Mouse (Mus musculus) limb, embryonic 12.5 days (tissue): ENCODE results near the gene Olfr1360. TPM values are rescaled to one million over a fixed set of nuclear protein-coding genes. Genes with fewer than 3 reads are reported as not detected.
A peak's percentile ranks its signal among the peaks of the same experiment; 100 is the strongest.

ENCODE experiments used
- ATAC-seq: fragments of 200-750 bp; cut with Nextera tagmentation; 2 replicates; pipeline ENCODE4 v1.8.0; 2017; ENCODE audit warnings: low read depth, moderate TSS enrichment; ENCODE audit not compliant: insufficient number of reproducible peaks, insufficient read depth, low FRiP score, low TSS enrichment
- H3K27ac ChIP-seq: fragments of 300-500 bp; sonication (generic); 2 replicates; pipeline ENCODE4 v1.5.1; 2016; ENCODE audit warnings: mild to moderate bottlenecking, moderate library complexity
- H3K27me3 ChIP-seq: fragments of 300-500 bp; sonication (generic); 2 replicates; pipeline ENCODE4 v1.6.1; 2016; ENCODE audit warnings: mild to moderate bottlenecking, moderate library complexity
- H3K36me3 ChIP-seq: fragments of 300-500 bp; sonication (generic); 2 replicates; pipeline ENCODE4 v1.6.1; 2016; ENCODE audit warnings: mild to moderate bottlenecking, moderate library complexity
- H3K4me1 ChIP-seq: fragments of 300-500 bp; sonication (generic); replicated peaks from 2 replicates; pipeline ENCODE4 v1.6.1; 2016
- H3K4me2 ChIP-seq: fragments of 300-500 bp; sonication (generic); 2 replicates; pipeline ENCODE4 v1.6.1; 2016; ENCODE audit warnings: mild to moderate bottlenecking, moderate library complexity
- H3K4me3 ChIP-seq: fragments of 300-500 bp; sonication (generic); replicated peaks from 2 replicates; pipeline ENCODE4 v1.5.1; 2016; ENCODE audit warnings: mild to moderate bottlenecking
- H3K9ac ChIP-seq: fragments of 300-500 bp; sonication (generic); replicated peaks from 2 replicates; pipeline ENCODE4 v1.6.1; 2016; ENCODE audit warnings: mild to moderate bottlenecking, moderate library complexity
- H3K9me3 ChIP-seq: fragments of 300-500 bp; sonication (generic); 2 replicates; pipeline ENCODE4 v1.6.1; 2016; ENCODE audit warnings: mild to moderate bottlenecking, moderate library complexity
- WGBS: fragments of 180-500 bp; shearing (Covaris S2); methylation state at CpG from one replicate; pipeline ENCODE4 v1.1.7; 2016; 5-methylcytosine and 5-hydroxymethylcytosine counted together
- polyA plus RNA-seq: library from polyadenylated mRNA; unstranded; fragments of >200 nt; fragmentation: Nextera tagmentation; extraction: Ambion mirVana; gene quantifications from 2 replicates; pipeline ENCODE4 v1.2.1, GENCODE M21; 2016

The Olfr1360 gene
- polyA plus RNA-seq, 1 experiment from 2014 or later = not detected

DNA sequence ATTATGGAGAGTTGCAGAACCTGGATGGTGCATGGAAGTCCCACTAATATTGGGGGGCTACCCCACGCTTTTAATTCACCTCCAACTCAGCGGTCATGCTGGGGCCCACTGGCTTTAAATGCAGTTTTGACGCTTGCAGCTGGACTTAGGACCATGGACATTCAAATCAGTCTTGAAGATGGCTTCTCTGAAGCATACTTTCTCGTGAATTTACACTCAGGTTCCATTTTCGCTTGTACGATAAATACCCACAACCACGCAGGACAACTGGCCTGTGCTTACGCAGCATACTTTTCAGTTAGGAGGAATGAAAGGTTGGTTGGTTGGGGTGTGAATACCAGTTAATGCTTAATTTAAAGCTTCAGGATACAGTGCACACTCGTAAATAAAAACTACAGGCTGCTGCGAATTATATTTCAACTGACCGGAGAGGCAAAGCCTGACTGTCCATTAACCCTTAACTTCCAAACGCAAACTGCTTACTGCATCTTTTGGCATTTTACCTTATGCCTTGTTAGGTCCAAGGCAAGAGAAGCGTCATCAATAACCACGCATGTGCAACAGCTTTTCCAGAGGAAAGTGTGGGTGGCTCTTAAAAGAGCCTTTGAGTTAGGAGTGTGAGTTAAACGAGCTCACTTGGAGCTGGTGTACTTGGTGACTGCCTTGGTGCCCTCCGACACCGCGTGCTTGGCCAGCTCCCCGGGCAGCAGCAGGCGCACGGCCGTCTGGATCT lies 38.1 kb upstream of the Olfr1360 start:
- Histone ChIP-seq H3K4me3 (peak overlapping the region; percentile 47), H3K9ac (peak overlapping the region; percentile 69), H3K27me3 (no peaks in the 10 kb centered on the region), H3K4me2 (peak overlapping the region; percentile 78), H3K36me3 (no peaks in the 10 kb centered on the region), H3K27ac (peak overlapping the region; percentile 97), H3K4me1 (peaks cover 18% of the 10 kb centered on the region), H3K9me3 (no peaks in the 10 kb centered on the region)
- 1% methylated on average over 22 of the region's 22 CpGs for WGBS
- ATAC-seq = no peak

DNA sequence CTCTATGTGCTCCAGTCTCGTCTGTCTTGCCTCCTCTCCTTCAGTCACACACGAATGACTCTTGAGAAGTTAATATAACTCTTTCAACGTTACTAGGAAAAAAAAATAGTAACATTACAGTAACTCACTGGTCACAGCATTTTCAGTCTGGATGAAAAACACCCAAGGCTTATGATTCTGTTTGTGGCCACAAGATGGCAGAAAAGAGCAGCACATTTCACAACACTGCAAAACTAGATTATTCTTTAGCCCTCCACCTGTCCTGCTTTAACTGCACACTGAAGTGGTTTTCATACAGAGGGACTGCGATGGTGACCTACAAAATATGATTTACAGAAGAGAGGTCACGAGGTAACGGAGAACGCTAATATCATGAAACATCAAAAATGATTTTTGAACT lies 37.5 kb upstream of the Olfr1360 start:
- H3K36me3 ChIP-seq = no peaks in the 10 kb centered on the region
- no peak for ATAC-seq
- H3K4me3 ChIP-seq = peak overlapping the region; percentile 47
- H3K4me1 ChIP-seq = peaks cover 18% of the 10 kb centered on the region
- H3K27me3 ChIP-seq = no peaks in the 10 kb centered on the region
- H3K9me3 ChIP-seq = no peaks in the 10 kb centered on the region
- H3K4me2 ChIP-seq = peak overlapping the region; percentile 78
- 2% methylated on average over 7 of the region's 7 CpGs for WGBS
- H3K9ac ChIP-seq = peak overlapping the region; percentile 69; the same call in 1 of the 2 replicates
- H3K27ac ChIP-seq = peak overlapping the region; percentile 97

DNA sequence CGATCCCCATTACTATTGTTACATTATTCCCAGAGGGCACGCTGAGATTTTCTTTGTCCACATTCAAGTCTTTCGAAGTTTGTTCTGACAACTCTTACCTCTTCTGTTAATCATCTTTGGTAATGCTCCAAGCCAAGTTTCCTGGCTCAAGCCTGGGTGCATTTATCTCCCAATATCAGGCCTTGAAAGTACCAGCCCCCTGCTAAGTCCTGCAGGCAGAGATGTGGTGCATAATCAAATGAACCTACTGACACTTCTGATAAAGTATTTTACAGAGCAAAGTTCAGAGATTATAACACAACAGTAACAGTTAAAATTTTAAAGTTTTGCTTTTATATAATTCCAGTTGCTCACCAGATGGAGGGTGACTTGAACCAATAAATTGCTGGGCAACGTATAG lies 34.5 kb upstream of the Olfr1360 start:
- Histone ChIP-seq H3K9ac (peak overlapping the region; percentile 53; the same call in 1 of the 2 replicates), H3K27me3 (no peaks in the 10 kb centered on the region), H3K4me2 (peak overlapping the region; percentile 59), H3K4me1 (peaks cover 8% of the 10 kb centered on the region), H3K4me3 (peak overlapping the region; percentile 59), H3K9me3 (no peaks in the 10 kb centered on the region), H3K36me3 (no peaks in the 10 kb centered on the region), H3K27ac (no peak overlapping the region)
- WGBS = 37% methylated on average over 4 of the region's 4 CpGs
- ATAC-seq = no peak

DNA sequence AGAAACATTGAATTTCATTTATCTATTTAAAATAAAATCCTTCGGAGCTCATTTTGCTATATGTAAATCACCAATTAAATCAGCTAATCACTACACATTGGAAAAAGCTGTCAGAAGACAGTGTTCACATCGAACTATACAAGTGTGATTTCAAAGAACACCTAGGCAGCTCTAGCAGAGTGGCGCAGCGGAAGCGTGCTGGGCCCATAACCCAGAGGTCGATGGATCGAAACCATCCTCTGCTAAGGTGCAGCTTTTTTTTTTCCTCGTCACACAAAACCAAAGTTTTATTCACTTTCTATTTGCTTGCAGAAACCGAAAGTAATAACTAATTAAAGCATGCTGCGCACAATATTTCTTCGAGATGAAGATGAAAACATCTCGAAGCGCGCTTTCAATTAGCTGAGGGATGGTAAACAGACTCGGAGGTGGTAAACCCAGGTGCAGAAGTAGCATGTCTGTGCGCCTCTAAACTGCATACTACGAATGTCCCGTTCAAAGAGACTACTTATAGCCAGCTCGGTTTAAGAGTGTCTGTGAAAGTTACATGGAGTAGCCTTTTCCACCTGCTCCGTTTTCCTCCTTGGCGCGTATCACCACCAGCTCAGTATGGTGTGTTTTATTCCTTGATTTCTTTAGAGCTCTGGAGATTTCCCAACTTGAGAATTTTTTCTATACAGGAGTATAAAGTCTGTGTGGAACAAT lies 33.8 kb upstream of the Olfr1360 start:
- peak overlapping the region; percentile 59 for H3K4me2 ChIP-seq
- peak; percentile 49; the same call in 1 of the 2 replicates for ATAC-seq
- WGBS = 2% methylated on average over 22 of the region's 22 CpGs
- H3K27ac ChIP-seq = peak overlapping the region; percentile 23; the same call in 1 of the 2 replicates
- peaks cover 8% of the 10 kb centered on the region for H3K4me1 ChIP-seq
- no peaks in the 10 kb centered on the region for H3K9me3 ChIP-seq
- no peaks in the 10 kb centered on the region for H3K27me3 ChIP-seq
- H3K36me3 ChIP-seq = no peaks in the 10 kb centered on the region
- H3K9ac ChIP-seq = peak overlapping the region; percentile 53
- peak overlapping the region; percentile 59 for H3K4me3 ChIP-seq

DNA sequence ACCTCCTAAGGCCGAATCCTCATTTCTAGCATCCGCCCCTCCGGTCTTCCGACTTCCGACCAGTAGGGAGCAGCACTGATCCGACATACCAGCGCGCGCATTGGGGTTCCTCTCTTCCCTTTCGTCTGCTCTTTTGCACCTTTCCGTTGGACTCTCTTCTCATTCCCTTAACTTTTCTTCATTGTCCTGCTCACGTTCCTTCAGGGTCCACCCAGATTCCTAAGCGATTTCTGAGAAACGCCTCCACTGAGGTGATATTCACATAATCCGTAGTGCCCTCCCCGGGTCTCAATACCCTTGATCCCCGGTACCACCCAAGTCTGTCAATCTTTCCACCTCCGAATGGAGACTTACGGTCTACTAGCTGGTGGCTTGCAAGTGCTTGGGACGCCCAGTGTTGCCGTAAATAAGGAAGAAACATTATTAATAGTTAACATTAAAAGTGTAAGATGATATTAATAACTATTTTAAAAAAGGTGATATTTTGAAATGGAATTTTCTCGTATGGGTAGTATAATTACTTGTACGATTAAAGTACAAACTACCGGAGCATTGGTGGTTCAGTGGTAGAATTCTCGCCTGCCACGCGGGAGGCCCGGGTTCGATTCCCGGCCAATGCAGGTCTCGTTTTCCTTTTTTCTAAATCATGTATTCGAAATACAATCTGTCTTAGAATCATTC lies 33.0 kb upstream of the Olfr1360 start:
- Histone ChIP-seq H3K9me3 (no peaks in the 10 kb centered on the region), H3K4me2 (peak overlapping the region; percentile 59), H3K9ac (peak overlapping the region; percentile 62), H3K4me1 (peaks cover 4% of the 10 kb centered on the region), H3K36me3 (no peaks in the 10 kb centered on the region), H3K4me3 (peak overlapping the region; percentile 59), H3K27me3 (no peaks in the 10 kb centered on the region), H3K27ac (peak overlapping the region; percentile 81)
- ATAC-seq = peak; percentile 53; the same call in 1 of the 2 replicates
- under 1% methylated on average over 32 of the region's 32 CpGs for WGBS

DNA sequence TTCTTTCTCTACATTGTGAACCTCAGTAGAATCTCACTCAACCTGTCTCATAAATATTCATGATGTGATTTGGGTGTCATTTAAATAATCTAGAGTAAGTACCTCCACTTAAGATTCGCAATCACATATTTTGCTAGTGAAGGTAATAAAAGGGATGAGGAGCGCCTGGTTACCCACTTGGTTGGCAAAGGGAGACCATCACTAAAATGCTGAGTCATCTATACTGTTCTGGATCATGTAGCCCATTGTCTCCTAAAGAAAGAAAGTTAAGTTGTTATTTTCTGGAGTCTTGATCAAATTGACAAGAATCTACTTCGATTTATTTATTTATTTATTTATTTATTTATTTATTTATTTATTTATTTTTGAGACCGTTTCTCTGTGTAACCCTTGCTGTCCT lies 29.5 kb upstream of the Olfr1360 start:
- H3K4me2 ChIP-seq = no peak overlapping the region
- no peak overlapping the region for H3K27ac ChIP-seq
- H3K9me3 ChIP-seq = no peaks in the 10 kb centered on the region
- no peak for ATAC-seq
- WGBS = 74% methylated on average over 4 of the region's 4 CpGs
- H3K36me3 ChIP-seq = no peaks in the 10 kb centered on the region
- H3K4me3 ChIP-seq = no peak overlapping the region
- no peak overlapping the region for H3K9ac ChIP-seq
- no peaks in the 10 kb centered on the region for H3K27me3 ChIP-seq
- H3K4me1 ChIP-seq = no peaks in the 10 kb centered on the region

DNA sequence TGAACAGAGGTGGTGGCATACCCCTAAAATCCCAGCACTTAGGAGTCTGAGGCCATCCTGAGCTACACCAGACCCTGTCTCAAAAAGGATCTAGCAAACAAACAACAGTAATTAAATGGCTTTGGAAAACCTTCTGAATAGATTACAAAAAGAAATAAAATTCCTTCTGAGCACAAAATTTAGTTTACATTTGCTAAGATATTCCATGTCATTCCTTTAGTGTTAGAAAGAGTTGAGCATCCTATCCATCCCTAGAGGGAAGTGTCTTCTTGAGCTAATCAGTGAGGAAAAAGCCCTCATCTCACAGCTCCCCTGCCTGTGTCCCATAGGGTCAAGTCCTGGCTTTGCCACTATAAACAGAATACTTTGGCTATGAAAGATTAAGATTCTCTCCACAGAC lies 20.6 kb upstream of the Olfr1360 start, which contains the start of gene Olfr1359:
Gene Olfr1359, plus strand, starts transcription at position 301 of the 400 bp plus-strand sequence.
- Histone ChIP-seq H3K4me3 (no peak within 1 kb of the TSS), H3K36me3 (no peaks in the 10 kb centered on the region), H3K4me2 (no peak within 1 kb of the TSS), H3K9me3 (no peaks in the 10 kb centered on the region), H3K27ac (no peak within 1 kb of the TSS), H3K27me3 (no peaks in the 10 kb centered on the region), H3K9ac (no peak within 1 kb of the TSS), H3K4me1 (no peaks in the 10 kb centered on the region)
- no peak for ATAC-seq

DNA sequence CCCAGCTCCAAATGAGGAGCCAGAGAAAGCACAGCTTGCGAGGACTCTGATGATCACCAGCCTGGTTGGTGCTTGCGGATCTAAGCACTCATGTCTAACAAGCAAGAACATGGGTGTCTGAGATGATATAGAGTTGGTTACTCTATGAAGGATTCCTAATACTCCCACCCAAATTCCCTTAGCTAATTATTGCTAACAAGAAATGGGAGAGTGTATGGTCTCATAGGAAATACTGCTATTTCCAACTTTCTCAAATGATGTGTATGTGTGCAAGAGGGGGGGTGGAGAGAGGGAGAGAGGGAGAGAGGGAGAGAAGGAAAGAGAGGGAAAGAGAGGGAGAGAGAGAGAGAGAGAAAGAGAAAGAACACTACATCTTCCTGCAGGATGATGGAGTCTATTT lies 13.9 kb downstream of the Olfr1360 start, which contains the start of gene Olfr1361:
Gene Olfr1361, minus strand, starts transcription at position 101 of the 400 bp plus-strand sequence.
- Histone ChIP-seq H3K27ac (no peak within 1 kb of the TSS), H3K4me3 (no peak within 1 kb of the TSS), H3K9ac (no peak within 1 kb of the TSS), H3K4me2 (no peak within 1 kb of the TSS), H3K27me3 (no peaks in the 10 kb centered on the region), H3K9me3 (no peaks in the 10 kb centered on the region), H3K4me1 (no peaks in the 10 kb centered on the region), H3K36me3 (no peaks in the 10 kb centered on the region)
- ATAC-seq = no peak
- 53% methylated on average over 2 of the region's 2 CpGs for WGBS

DNA sequence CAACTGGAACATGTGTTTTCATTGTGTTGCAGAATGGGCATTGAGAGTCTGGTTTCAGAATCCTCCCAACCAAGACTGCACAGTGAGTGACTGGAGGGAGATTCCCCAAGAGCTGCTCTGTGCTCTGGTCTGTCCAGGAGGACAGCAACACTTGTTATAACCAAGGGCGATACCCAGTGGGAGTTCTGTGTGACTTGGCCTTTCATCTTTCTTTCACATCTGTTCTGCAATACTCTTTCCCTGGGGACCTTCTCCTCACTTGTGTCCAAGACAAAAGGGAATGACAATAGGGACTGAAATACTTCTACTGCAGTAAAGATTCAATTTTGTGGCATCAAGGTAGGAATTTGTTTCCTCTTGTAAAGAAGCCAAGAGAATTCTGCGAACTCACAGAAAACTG lies 34.8 kb downstream of the Olfr1360 start, which contains the start of gene Olfr11:
Gene Olfr11, minus strand, starts transcription at position 101 of the 400 bp plus-strand sequence.
- ATAC-seq = no peak
- Histone ChIP-seq H3K27me3 (no peaks in the 10 kb centered on the region), H3K4me2 (no peak within 1 kb of the TSS), H3K4me3 (no peak within 1 kb of the TSS), H3K9ac (no peak within 1 kb of the TSS), H3K36me3 (no peaks in the 10 kb centered on the region), H3K9me3 (0 out of 2 replicates have a peak, but pooled peaks cover 4% of the 10 kb centered on the region), H3K4me1 (no peaks in the 10 kb centered on the region), H3K27ac (no peak within 1 kb of the TSS)
- WGBS = 85% methylated on average over 2 of the region's 2 CpGs
